Mouse (Mus musculus) erythroblast, adult 5-6 weeks (primary cell): ENCODE measurements around the gene Cenpl. TPM values are rescaled to one million over a fixed set of nuclear protein-coding genes. Genes with fewer than 3 reads are reported as not detected.
"Not testable (repeated sequence)": the region's sequence is repeated elsewhere in the genome, so short reads cannot be mapped to it uniquely, and the experiment has no call there.

Experiments
- ATAC-seq: replicated peaks from 2 replicates; pipeline ENCODE4 v1.8.0; 2016; ENCODE audit warnings: moderate number of reproducible peaks, mild to moderate bottlenecking, moderate TSS enrichment, inconsistent platforms; ENCODE audit not compliant: poor library complexity, low FRiP score, severe bottlenecking
- total RNA-seq, 2 experiments: library from RNA; stranded (forward) in 1 of 2; stranded (reverse) in 1 of 2; fragments of 150-400 nt in 1 of 2; fragments of 200-764, 138-1000 nt in 1 of 2; gene quantifications; 2 replicates each; pipeline versions ENCODE4 v1.2.3 to v1.2.4; 2015 to 2017; ENCODE audit warnings: low replicate concordance in 2 of 2

The Cenpl gene
- total RNA-seq (2015; ENCODE audit: low replicate concordance) (13.3 and 32.4 TPM in 2 replicates), total RNA-seq (2017; ENCODE audit: low replicate concordance) (8.8 and 12.1 TPM in 2 replicates)

DNA sequence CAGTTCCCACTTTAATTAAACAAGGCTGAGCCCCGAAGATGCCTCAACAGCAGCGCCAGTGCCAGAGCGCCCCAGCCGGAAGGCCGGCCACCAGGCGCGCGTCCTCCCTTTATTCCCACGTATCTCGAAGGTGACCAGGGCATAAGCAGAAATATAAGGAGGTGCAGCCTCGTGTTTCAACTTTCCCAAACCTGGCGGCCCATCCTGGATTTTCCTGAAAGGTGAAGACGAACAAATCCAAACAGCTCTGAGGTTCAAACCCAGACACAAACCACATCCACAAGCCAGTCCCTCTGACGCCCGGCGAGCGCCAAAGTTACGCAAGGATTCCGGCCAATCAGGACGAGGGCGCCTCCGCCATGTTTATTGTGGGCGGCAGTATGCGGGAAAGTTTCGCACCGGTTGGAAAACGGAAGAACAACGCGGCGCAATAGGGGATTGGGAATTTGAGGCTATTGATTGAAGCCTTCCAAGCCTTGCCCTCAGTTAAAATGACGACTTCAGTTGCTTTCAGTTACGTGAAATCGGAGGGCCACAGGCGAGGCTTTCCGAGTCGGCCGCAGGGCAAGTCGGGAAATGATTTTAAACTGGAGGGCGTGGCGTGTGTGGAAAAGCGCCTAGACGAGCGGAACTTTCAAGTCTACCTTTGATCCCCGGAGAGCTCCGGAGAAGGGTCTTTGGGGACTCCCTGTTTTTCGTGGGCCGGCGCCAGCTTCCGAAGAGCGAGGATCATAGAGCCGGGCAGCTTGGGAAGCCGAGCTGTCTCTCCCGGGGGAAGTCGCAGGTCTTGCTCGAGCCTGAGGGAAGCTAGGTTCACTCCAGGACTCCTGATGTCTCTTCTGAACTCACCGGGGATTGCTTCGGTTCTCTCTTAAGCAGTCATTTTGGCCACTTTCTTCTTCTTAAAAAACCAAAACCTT is at the start of gene Cenpl, which contains the start of gene Dars2:
Cenpl (plus strand) TSS at position 362 of the 920 bp plus-strand sequence.
Dars2 (minus strand) TSS at position 307 of the 920 bp plus-strand sequence.
- peak; percentile 92 for ATAC-seq

DNA sequence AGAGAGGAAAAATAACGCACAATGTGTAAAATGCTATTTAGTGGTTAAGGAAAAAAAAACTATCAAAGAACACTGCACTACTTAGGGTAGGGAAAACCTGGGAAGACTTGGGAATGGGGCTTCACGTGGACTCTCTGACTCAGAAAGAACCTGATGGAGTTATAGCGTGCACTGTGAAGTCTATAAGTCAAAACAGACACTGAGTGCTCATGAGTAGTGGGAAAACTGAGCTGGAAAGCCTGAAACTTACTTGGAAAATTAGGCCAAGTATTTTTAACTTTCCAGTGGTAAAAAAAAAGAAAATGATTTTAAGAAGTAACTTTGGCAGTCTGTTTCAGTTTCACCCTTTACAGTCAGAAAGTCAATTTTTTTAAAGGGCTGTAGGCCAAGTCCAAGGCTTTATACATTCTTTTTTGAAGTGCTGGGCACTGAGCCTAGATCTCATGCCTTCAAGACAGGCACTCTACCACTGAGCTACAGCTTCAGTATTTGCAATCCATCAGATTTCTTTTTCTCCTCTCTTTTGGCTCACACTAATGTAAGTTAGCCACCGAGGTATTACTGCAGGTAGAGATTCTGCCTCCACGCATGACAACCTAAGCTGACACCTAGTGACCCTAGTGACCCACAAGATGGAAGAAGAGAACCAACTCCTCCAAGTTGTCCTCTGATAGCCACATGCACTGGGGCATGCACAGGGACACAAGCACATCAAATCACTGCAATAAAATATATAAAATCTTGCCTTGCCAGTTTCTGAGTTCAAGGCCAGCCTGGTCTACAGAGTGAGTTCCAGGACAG is 44.9 kb upstream of the Cenpl start:
- ATAC-seq = no peak

DNA sequence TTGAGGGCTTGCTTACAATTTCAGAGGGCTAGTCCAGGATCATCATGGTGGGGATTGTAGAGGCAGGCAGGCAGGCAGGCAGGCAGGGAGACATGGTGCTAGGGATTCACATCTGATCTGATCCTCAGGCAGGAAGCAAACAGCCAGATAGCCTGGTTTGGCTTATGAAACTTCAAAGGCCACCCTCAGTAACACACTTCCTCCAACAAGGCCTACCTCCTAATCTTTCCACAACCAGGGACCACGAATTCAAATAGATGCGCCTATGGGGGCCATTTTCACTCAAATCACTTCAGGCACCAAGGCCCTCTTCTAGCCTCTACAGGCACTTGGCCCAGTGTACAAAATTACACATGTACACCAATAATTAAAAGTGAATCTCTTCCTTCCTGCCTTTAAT is 43.3 kb upstream of the Cenpl start:
- no peak for ATAC-seq

DNA sequence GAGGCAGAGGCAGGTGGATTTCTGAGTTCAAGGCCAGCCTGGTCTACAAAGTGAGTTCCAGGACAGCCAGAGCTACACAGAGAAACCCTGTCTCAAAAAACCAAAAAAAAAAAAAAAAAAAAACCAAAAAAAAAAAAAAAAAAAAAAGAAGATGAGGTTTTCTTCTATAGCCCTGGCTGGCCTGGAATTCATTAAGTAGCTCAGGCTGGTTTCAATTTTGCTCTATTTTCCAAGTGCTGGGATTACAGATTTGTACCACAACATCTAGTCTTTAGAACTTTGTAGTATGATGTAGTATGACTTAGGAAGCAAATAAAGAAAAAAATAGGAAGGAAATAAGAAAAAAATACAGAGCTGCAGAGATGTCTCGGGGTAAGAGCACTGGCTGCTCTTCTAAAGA is 42.1 kb upstream of the Cenpl start:
- not testable (repeated sequence) for ATAC-seq

DNA sequence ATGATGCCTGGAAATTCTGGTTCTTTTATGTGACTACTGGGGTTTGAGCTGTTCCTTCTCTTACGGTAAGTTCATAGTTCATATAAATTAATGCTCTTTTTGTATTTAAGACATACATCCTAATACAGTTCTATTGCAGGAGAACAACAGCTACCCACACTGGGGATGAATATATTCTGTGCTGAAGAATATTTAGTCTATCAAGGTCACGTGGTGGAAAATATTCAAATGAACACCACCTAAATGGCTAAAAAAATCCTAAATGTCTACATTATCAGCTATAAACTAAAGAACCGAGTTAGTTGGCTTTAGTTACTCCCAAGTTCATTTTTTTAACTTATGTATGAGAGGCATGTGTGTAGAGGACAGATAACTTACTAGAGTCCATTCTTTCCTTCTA is 40.5 kb upstream of the Cenpl start:
- no peak for ATAC-seq

DNA sequence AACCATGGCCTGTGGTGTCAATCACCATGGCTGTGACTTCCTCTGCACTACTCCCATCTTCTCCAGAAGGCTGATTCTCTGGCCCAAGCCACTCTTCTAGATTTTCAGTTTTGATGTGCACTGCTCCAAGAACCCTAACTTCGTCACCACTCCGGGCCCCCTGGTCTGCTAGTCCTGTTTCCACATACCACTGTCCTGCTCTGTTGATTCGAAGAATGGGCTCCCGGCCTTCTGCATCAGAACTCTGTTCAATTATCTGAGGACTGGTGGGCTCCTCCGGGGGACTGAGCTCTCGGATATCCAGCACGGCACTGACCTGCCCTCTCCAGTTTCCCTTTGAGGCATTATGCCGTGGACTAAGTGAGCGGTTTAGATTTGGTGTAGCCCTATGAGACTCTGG is 38.6 kb upstream of the Cenpl start:
- no peak for ATAC-seq

DNA sequence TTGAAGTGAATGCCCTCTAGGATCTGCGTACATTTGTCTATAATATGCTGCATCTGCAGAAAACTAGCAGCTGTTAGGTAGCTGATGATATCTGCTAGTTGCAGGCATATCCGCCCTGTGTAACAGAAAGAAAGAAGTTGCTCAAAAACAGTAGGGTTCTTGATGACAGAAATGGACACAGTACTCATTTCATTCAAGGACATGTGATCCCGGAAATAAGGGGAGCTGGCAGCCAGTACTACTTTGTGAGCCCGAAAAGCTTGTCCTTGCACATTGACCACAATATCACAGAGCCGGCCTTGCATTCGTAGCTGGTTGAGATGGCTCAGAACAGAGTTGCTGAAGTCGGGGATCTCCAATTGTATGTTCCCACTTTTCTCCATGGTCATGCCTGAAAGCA is 38.2 kb upstream of the Cenpl start:
- ATAC-seq = no peak

DNA sequence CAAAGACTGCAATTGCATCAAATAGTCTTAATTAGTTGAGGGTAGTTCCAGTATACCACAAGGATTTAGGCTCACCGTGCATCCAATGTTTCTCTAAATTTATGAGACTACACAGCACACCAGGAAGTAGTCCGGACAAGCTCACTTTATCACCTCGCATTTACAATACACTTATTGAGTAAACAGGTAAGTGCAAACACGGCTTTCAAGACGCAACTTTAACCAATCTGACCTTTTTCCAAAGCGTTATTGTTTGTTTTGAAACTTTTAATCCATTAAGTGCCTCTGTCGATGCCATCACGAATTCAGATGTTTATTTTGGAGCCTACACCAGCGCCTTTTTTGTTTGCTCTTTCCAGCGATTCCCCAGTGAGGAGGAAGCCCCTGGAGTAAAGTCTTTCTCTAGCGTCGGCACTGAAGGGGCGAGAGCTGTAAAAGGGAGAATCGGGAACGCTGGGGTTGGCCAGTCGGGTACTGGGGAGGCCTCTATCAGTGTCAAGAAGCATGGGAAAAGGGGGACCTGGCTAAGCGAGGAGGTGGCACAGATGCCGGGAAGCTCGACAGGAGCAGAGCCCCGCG is 36.6 kb upstream of the Cenpl start:
- no peak for ATAC-seq

DNA sequence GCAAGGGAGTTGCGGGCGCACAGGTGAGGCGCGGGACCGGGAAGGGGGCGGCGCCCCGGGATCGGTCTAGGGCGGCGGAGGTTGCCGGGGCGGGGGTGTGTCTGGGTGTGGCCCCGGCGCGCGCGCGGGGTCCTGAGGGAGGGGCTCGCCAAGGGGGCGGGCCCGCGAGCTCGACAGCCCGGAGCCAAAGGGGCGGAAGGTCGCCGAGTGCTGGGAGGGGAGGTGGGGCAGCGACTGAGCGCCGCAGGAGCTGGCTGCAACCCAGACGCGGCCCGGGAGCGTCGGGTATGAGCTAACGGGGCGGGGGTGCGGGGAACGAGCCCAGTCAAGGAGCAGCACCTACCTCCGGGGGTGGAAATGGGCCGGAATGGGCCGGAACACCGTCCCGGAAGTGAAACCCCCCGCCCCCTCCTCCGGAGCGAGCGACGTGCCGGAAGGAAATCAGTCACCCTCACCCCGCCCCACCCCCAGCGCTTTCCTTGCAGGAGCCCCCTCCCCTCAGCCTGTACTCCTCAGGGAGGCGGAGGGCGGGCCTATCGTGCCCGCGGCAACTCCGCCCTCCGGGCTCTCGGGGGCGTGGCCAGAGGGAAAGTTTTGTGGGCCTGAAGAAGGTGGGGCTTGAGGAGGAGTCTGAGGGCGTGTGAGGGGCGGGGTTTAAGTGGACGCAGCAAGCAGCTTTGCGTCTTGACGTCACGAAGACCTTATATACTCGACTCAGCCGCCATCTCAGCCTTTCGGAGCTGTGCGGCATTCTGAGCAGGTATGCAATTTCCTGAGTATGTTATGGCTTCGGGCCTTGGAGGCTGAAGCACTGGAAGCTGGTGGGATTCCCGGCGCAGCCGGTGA is 35.9 kb upstream of the Cenpl start, which contains the start of gene Zbtb37:
Zbtb37 (minus strand) TSS at position 415 of the 846 bp plus-strand sequence.
- peak; percentile 86 for ATAC-seq

DNA sequence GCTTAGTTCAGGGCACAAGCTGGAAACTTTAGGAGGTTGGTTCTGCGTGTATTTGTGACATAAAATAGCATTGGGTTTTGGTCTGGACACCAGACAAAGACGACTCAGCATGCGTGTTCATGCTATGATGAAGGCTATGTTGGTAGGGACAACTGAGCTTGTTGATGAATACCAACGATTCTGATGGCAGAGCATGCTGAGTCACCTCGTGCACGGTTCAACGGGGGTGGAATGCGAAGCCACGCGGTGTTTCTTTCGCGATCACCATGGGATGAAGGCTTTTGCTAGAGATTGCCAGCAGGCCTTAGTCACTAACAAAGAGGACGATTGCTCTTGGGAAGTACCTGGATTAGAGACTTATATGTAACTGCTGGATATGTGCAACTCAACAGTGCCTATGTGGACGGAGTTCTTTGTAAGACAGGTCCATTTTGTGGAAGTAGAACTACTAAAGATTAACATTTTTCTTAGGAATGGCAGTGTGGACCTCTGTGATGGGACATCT is 35.2 kb upstream of the Cenpl start:
- ATAC-seq = peak; percentile 74

DNA sequence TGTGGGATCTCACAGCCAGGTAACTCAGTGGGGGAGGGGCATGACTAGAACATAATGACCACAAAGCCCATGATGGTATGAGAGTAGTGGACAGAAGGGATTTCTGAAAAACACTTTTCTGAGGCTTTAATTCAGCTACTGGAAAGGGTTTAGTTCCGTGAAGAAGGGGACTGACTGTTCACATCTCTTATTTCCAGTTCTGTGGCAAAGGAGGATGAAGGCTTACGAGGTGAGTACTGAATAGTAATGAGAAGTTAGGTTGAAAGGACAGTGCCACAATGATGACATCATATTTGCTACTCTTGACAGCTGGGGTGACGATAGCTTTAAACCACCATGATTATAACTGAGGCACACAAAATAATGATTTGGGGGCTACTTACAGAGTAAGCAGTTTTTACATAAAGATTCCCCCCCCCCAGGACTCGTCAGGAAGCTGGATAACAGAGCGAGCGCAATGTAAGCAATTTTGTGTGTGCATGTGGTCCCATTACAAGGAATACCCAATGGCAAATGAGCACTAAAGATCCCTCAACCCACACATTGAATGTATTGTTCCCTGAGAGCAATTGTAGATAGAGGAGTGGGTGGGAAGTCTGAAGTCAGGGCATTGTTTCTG is 34.6 kb upstream of the Cenpl start:
- ATAC-seq = peak; percentile 32; the same call in 1 of the 2 replicates

DNA sequence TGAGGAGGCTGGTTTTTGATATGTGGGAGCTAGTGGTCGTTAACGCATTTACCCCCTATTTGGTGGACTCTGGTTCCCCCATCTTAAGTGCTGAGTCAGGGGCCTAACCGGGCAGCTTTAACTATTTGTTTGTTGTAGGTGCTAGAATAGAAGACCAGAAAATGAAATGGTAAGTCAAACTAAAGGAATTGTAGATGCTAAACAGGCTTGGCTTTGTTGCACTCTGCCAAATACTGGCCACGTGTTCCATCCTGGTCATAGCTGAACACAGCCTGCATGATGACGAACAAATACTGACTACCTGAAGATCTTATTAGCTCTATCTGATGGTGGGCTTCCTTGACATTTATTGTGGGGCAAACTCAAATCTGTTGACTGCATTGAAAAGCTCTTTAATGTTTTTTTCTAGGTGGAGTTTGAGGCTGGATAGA is 34.1 kb upstream of the Cenpl start:
- ATAC-seq = no peak

DNA sequence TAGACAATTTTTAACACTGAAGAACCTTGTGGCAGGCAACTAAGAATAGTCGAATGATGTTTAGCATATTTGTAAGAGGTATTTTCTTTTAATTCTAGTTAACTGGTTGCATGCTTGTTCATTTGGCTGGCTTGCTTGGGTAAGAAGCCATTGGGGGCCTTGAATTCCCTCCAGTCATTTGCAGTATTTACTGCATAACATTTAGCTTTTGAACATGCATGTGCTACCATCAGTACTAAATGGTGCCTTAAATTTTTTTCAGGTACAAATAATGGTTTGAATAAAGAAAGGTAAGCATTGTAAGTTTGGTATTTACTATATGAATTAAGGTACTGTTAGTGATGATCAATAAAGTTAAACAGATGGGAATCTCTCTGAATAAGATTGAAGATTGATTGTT is 33.5 kb upstream of the Cenpl start:
- ATAC-seq = no peak

DNA sequence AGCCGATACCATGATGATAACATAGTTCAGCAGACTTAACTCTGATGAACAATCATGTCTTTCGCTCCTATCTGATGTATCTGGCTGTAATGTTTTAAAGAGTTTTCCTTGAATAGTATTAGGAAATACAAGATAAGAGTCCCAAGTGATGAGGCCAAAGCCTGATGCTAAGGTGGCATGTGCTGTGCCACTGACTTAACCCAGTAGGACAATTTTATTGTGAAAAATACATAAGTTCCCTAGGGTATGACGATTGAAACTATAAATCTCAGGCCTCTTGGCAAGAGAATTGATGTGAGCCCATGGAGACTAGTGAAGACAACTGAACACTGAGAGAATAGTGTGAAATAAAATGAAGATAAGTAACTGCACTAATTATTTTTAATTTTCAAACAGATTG is 32.9 kb upstream of the Cenpl start:
- no peak for ATAC-seq

DNA sequence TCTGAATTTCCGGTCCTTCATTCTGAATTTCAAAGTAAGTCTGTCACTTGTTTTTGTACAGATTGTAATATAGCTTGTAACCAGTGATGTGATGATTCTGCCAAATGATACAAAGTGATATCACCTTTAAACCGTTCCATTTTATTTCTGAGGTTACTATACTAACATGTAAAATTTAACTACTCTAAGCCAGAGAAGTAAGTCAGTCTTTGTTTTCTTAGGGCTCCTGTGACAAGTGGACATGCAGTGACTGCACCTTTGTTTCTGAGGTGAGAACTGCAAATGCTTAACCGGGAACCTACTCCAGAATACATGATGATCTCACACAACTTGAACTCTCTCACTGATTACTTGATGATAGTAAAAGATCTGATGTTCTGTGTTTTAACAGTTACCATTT is 32.5 kb upstream of the Cenpl start:
- ATAC-seq = no peak

DNA sequence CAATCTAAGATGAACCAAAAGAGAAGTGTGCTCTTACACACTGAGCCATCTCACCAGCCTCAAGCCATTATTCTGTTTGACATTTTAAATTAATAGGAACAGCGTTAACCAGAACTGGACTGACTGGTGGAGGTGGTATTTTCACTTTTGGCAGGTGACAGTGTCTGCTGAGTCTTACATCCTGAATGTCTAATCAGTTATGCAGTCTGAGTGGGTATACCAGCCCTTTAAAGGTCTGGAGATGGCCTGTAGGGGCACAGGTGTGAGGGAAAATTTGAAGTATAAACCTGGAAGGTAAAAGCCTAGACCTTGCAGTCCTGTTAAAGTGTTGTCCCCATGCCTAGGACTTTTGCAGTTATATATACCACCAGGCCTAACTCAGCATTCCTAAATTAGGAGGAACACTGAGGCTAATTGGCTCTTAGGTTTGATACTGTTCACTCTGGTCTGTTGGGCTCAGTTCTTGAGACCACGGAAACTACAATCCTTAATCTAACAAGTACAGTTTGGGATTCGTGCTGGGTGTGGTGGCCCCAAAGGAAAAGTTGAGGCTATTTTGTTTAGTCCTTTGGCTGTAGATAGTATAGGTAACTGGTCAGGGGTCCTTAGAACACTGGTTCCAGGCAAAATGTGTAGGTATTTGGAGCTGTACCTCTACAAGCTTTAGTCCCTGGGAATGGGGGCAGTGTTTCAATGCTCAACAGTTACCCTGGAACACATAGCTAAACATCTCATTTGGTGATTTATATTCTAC is 31.4 kb upstream of the Cenpl start:
- no peak for ATAC-seq

DNA sequence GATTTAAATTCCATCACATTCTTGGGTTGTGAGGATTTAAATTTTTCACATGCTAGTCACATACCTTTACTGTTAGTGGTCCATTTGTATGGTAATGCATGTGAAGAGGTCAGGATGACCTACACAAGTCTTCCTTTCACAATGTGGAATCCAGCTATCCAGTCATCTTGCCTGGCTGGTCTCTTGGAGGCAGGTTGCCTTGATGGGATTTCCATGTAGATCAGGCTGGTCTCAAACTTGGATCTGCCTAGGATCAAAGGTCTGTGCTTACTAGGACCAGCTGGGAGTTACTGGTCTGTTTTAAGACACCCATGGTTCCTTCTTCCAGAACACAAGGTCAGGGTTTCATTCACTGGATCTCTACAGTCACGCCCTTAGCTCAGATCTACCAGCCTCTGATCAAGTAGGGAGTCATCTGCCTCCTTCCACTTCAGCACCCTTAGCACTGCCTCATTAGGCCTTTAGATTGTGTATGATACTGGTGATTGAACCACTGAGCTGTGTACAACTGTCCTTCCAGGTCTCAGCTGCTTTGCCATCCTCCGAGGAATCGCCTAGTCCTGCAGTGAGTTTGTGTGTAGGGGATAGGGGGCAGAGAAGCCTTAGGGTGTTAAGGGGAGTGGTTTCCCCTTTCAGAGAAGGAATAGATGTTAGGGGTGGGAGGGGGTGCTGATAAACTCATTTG is 30.6 kb upstream of the Cenpl start:
- ATAC-seq = no peak

DNA sequence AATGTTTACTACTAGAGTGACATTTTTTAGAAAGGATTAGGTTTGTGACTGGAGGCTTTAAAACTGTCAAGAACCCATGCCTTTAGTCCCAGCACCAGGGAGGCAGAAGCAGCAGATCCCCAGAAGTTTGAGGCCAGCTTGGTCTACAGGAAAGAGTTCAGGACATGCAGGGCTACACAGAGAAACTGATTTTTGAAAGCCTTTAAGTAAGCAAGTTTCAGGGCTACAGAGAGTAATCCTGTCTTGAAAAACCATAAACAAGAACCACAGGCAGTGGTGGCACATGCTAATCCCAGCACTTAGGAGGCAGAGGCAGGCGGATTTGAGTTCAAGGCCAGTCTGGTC is 30.1 kb upstream of the Cenpl start:
- no peak for ATAC-seq
